Mouse (Mus musculus): ENCODE data around the gene Dner. TPM values are rescaled to one million over a fixed set of nuclear protein-coding genes. Genes with fewer than 3 reads are reported as not detected.

Dner gene
- polyA plus RNA-seq, 1 experiment from 2014 or later: not detected

DNA sequence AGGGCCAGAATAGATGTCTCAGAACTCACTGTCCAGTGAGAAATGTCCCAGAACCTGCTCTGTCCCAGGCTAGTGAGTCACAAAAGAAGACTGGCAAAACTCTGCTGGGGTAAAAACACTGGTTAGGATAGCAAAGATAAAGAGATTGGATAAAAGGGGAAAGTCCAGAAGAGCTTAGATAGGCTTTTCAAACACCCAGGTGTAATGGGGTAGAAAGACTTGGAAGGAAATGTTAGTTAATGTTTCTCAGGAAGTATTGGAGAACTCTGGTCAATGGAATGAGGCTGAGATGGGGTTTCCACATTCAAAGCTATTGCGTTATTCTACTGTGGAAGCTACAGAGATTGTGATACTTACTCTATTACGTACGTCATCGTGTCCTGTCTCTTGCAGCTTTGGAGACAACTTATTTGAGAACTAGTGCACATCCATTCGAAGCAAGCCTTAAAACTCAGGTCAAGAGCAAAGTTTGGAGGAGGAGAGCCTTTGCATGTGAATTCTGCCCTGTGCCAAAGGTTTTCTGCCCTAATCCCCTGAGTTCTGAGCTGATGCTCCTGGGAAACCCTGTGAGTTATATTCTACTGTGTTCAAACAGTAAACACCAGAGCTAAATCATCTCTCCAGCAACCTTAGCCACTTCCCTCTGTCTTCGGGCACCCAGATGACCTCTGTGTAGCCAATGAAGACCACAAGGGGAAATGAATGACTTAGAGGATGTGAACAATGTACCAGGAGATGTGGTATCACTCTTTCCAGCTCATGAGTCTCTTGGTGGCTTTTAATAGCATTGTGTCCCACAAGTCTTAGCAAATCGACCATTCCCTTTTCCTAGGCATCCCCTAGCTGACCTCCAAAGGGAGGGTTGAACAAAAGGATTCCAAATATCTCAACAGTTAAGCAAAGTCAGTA, 333.1 kb downstream of the Dner start:
- no peak overlapping the region for H3K4me3 ChIP-seq (ENCODE audit: low read depth, low read length)

GRCm38 (mm10) chr1:84362209-84362608, 333.8 kb downstream of the Dner start:
- H3K27ac ChIP-seq (ENCODE audit: low read depth): no peak overlapping the region
- H3K4me3 ChIP-seq (ENCODE audit: low read depth, low read length): no peak overlapping the region
- no peaks in the 10 kb centered on the region for H3K36me3 ChIP-seq (replicated peaks; ENCODE audit: insufficient read depth, low read length)
- no peaks in the 10 kb centered on the region for H3K27me3 ChIP-seq (ENCODE audit: insufficient read depth, low read length)
- DNase-seq (no peak), ATAC-seq (no peak)
- no peaks in the 10 kb centered on the region for H3K9me3 ChIP-seq (ENCODE audit: low read length)
- WGBS (ENCODE audit: insufficient replicate concordance): 71% methylated on average over 1 of the region's 1 CpGs
- TF ChIP-seq EP300 (IDR thresholded peaks at IDR 0.05; ENCODE audit: low read depth) (no peak), CTCF (IDR thresholded peaks at IDR 0.05; ENCODE audit: low read depth) (no peak)
- no peak overlapping the region for H3K4me2 ChIP-seq (ENCODE audit: low read depth, low read length)
- H3K4me1 ChIP-seq (ENCODE audit: insufficient read depth): peaks cover 10% of the 10 kb centered on the region
- H3K9ac ChIP-seq (replicated peaks): no peak overlapping the region

More for the DNA sequence above, 333.1 kb downstream of the Dner start:
- no peak for DNase-seq
- no peak overlapping the region for H3K27ac ChIP-seq (ENCODE audit: low read depth)
- H3K9me3 ChIP-seq (ENCODE audit: low read length): no peaks in the 10 kb centered on the region
- H3K36me3 ChIP-seq (replicated peaks; ENCODE audit: insufficient read depth, low read length): no peaks in the 10 kb centered on the region
- H3K27me3 ChIP-seq (ENCODE audit: insufficient read depth, low read length): no peaks in the 10 kb centered on the region
- TF ChIP-seq EP300 (IDR thresholded peaks at IDR 0.05; ENCODE audit: low read depth) (no peak), CTCF (IDR thresholded peaks at IDR 0.05; ENCODE audit: low read depth) (no peak)
- H3K4me1 ChIP-seq (ENCODE audit: insufficient read depth): peaks cover 10% of the 10 kb centered on the region
- H3K9ac ChIP-seq (replicated peaks): no peak overlapping the region
- H3K4me2 ChIP-seq (ENCODE audit: low read depth, low read length): no peak overlapping the region
- WGBS (ENCODE audit: insufficient replicate concordance): 39% methylated on average over 7 of the region's 7 CpGs
- ATAC-seq: no peak

DNA sequence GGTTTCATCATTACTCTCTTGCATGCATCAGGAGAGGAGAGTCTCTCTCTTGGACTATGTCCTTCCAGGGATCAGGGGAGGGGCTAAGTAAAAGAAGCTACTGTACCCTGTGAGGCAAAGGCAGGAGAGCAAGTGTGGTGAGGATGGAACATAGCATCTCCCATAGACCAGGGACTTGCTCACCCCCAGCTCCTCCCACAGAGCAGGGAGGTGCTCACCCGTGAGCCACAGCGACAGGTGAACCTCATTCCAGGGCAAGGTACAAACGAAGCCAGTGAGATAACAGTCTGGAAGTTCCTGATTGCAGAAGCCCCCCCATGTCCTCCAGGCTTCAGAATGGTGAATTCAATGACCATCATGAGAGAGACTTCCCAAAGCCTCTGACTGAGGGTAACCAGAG, 334.6 kb downstream of the Dner start:
- WGBS (ENCODE audit: insufficient replicate concordance): 37% methylated on average over 3 of the region's 3 CpGs
- no peak overlapping the region for H3K4me2 ChIP-seq (ENCODE audit: low read depth, low read length)
- TF ChIP-seq CTCF (IDR thresholded peaks at IDR 0.05; ENCODE audit: low read depth) (no peak), EP300 (IDR thresholded peaks at IDR 0.05; ENCODE audit: low read depth) (no peak)

GRCm38 (mm10) chr1:84359611-84360500, 336.2 kb downstream of the Dner start:
- Histone ChIP-seq H3K9ac (replicated peaks) (no peak overlapping the region), H3K27me3 (ENCODE audit: insufficient read depth, low read length) (no peaks in the 10 kb centered on the region), H3K4me3 (ENCODE audit: low read depth, low read length) (no peak overlapping the region), H3K4me1 (ENCODE audit: insufficient read depth) (peaks cover 10% of the 10 kb centered on the region), H3K4me2 (ENCODE audit: low read depth, low read length) (no peak overlapping the region), H3K36me3 (replicated peaks; ENCODE audit: insufficient read depth, low read length) (no peaks in the 10 kb centered on the region), H3K9me3 (ENCODE audit: low read length) (no peaks in the 10 kb centered on the region), H3K27ac (ENCODE audit: low read depth) (no peak overlapping the region)
- 72% methylated on average over 6 of the region's 6 CpGs for WGBS (ENCODE audit: insufficient replicate concordance)
- DNase-seq (no peak), ATAC-seq (no peak)
- TF ChIP-seq CTCF (IDR thresholded peaks at IDR 0.05; ENCODE audit: low read depth) (no peak), EP300 (IDR thresholded peaks at IDR 0.05; ENCODE audit: low read depth) (no peak)

More for the DNA sequence above, 334.6 kb downstream of the Dner start:
- Histone ChIP-seq H3K9me3 (ENCODE audit: low read length) (no peaks in the 10 kb centered on the region), H3K27me3 (ENCODE audit: insufficient read depth, low read length) (no peaks in the 10 kb centered on the region), H3K36me3 (replicated peaks; ENCODE audit: insufficient read depth, low read length) (no peaks in the 10 kb centered on the region), H3K27ac (ENCODE audit: low read depth) (no peak overlapping the region), H3K4me3 (ENCODE audit: low read depth, low read length) (no peak overlapping the region), H3K9ac (replicated peaks) (no peak overlapping the region), H3K4me1 (ENCODE audit: insufficient read depth) (peaks cover 10% of the 10 kb centered on the region)
- no peak for ATAC-seq
- DNase-seq: no peak

GRCm38 (mm10) chr1:84357216-84357615, 338.8 kb downstream of the Dner start:
- Histone ChIP-seq H3K27me3 (ENCODE audit: insufficient read depth, low read length) (no peaks in the 10 kb centered on the region), H3K9ac (replicated peaks) (no peak overlapping the region), H3K36me3 (replicated peaks; ENCODE audit: insufficient read depth, low read length) (no peaks in the 10 kb centered on the region), H3K9me3 (ENCODE audit: low read length) (no peaks in the 10 kb centered on the region), H3K27ac (ENCODE audit: low read depth) (no peak overlapping the region), H3K4me2 (ENCODE audit: low read depth, low read length) (no peak overlapping the region), H3K4me3 (ENCODE audit: low read depth, low read length) (no peak overlapping the region), H3K4me1 (ENCODE audit: insufficient read depth) (0 out of 2 replicates have a peak, but pooled peaks cover 4% of the 10 kb centered on the region)
- TF ChIP-seq EP300 (IDR thresholded peaks at IDR 0.05; ENCODE audit: low read depth) (no peak), CTCF (IDR thresholded peaks at IDR 0.05; ENCODE audit: low read depth) (no peak)
- 76% methylated on average over 5 of the region's 5 CpGs for WGBS (ENCODE audit: insufficient replicate concordance)
- DNase-seq (no peak), ATAC-seq (no peak)

DNA sequence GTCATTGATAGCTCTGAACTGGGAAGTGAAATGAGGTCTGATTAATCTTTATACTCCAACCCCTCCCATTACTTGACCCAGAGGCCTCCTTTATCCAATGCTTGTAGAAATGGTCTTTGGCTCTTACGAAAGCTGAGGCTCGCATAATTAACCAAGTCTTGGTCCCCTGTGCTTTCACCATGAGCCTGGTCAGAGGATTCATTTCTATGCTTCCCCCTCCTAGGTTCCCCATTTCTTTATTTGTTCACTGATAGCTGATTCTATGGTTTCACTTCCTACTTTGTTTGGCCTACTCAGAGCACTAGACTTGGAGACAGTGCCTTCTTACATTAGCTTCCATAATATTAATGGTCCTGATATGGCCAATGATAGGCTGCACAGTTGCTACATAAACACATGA, 345.8 kb downstream of the Dner start:
- Histone ChIP-seq H3K27ac (ENCODE audit: low read depth) (no peak overlapping the region), H3K9me3 (ENCODE audit: low read length) (no peaks in the 10 kb centered on the region), H3K36me3 (replicated peaks; ENCODE audit: insufficient read depth, low read length) (no peaks in the 10 kb centered on the region), H3K27me3 (ENCODE audit: insufficient read depth, low read length) (no peaks in the 10 kb centered on the region), H3K9ac (replicated peaks) (no peak overlapping the region), H3K4me3 (ENCODE audit: low read depth, low read length) (no peak overlapping the region), H3K4me1 (ENCODE audit: insufficient read depth) (no peaks in the 10 kb centered on the region), H3K4me2 (ENCODE audit: low read depth, low read length) (no peak overlapping the region)
- DNase-seq (no peak), ATAC-seq (peak; percentile 64)
- 73% methylated on average over 2 of the region's 2 CpGs for WGBS (ENCODE audit: insufficient replicate concordance)
- TF ChIP-seq EP300 (IDR thresholded peaks at IDR 0.05; ENCODE audit: low read depth): no peak
- no peak for TF ChIP-seq CTCF (IDR thresholded peaks at IDR 0.05; ENCODE audit: low read depth)
